Mouse (Mus musculus) forebrain, postnatal 0 days (tissue): Measurements from ENCODE around the gene Cdk9. TPM values are rescaled to one million over a fixed set of nuclear protein-coding genes. Genes with fewer than 3 reads are reported as not detected.

Experiments
- ATAC-seq: fragments of 200-750 bp; cut with Nextera tagmentation; 2 replicates; pipeline ENCODE4 v1.8.0; 2017; ENCODE audit warnings: mild to moderate bottlenecking, moderate library complexity
- DNase-seq: peaks from one replicate; pipeline ENCODE4 v3.0.0-alpha.2; 2015
- H3K27ac ChIP-seq: fragments of 300-500 bp; sonication (generic); 2 replicates; pipeline ENCODE4 v1.5.1; 2014; ENCODE audit warnings: low read depth, mild to moderate bottlenecking, antibody characterized with exemption, low read length, moderate library complexity, mixed read lengths
- H3K27me3 ChIP-seq: fragments of 300-500 bp; sonication (generic); 2 replicates; pipeline ENCODE4 v1.6.1; 2014; ENCODE audit warnings: mild to moderate bottlenecking, low read length, mixed read lengths; ENCODE audit not compliant: insufficient read depth
- H3K36me3 ChIP-seq: fragments of 300-500 bp; sonication (generic); 2 replicates; pipeline ENCODE4 v1.6.1; 2014; ENCODE audit warnings: mild to moderate bottlenecking, moderate library complexity; ENCODE audit not compliant: insufficient read depth
- H3K4me1 ChIP-seq: fragments of 300-500 bp; sonication (generic); 2 replicates; pipeline ENCODE4 v1.6.1; 2014; ENCODE audit warnings: antibody characterized with exemption; ENCODE audit not compliant: insufficient read depth
- H3K4me2 ChIP-seq: fragments of 300-500 bp; sonication (generic); 2 replicates; pipeline ENCODE4 v1.6.1; 2014; ENCODE audit warnings: low read depth, mild to moderate bottlenecking, moderate library complexity
- H3K4me3 ChIP-seq: fragments of 300-500 bp; sonication (generic); 2 replicates; pipeline ENCODE4 v1.5.1; 2014; ENCODE audit warnings: low read depth, low read length, mixed read lengths
- H3K9ac ChIP-seq: fragments of 300-500 bp; sonication (generic); 2 replicates; pipeline ENCODE4 v1.6.1; 2014; ENCODE audit warnings: mild to moderate bottlenecking
- H3K9me3 ChIP-seq: fragments of 300-500 bp; sonication (generic); 2 replicates; pipeline ENCODE4 v1.6.1; 2016; ENCODE audit warnings: low read length
- CTCF ChIP-seq: sonication (generic); IDR thresholded peaks from 2 replicates; pipeline ENCODE4 v1.5.1; 2016; ENCODE audit warnings: antibody characterized with exemption, control low read depth, low read depth
- WGBS: fragments of 180-500 bp; shearing (Covaris S2); extraction: QIAGEN DNeasy Blood & Tissue Kit; methylation state at CpG from one replicate; pipeline ENCODE4 v1.1.7; 2014; 5-methylcytosine and 5-hydroxymethylcytosine counted together
- polyA plus RNA-seq: library from polyadenylated mRNA; unstranded; fragments of >200 nt; fragmentation: Nextera tagmentation; extraction: Ambion mirVana; gene quantifications from 2 replicates; pipeline ENCODE4 v1.2.1, GENCODE M21; 2015
- total RNA-seq: library from RNA; depleted of rRNA; stranded (reverse); fragments of >200 nt; gene quantifications from 2 replicates; pipeline ENCODE4 v1.2.3, GENCODE M21; 2014

The Cdk9 gene
- total and polyA plus RNA-seq, 2 experiments from 2014 or later = 66.5 to 90.5 TPM

GRCm38 (mm10) chr2:32709521-32710137, 3.2 kb downstream of the Cdk9 start:
- H3K4me3 ChIP-seq = no peak overlapping the region
- no peak overlapping the region for H3K27ac ChIP-seq
- ATAC-seq (no peak), DNase-seq (no peak)
- H3K36me3 ChIP-seq = peaks cover 52% of the 10 kb centered on the region
- H3K4me2 ChIP-seq = no peak overlapping the region
- no peaks in the 10 kb centered on the region for H3K27me3 ChIP-seq
- H3K9me3 ChIP-seq = no peaks in the 10 kb centered on the region
- no peak overlapping the region for H3K9ac ChIP-seq
- peaks cover 3% of the 10 kb centered on the region for H3K4me1 ChIP-seq
- TF ChIP-seq CTCF = no peak
- WGBS = 93% methylated on average over 20 of the region's 20 CpGs

DNA sequence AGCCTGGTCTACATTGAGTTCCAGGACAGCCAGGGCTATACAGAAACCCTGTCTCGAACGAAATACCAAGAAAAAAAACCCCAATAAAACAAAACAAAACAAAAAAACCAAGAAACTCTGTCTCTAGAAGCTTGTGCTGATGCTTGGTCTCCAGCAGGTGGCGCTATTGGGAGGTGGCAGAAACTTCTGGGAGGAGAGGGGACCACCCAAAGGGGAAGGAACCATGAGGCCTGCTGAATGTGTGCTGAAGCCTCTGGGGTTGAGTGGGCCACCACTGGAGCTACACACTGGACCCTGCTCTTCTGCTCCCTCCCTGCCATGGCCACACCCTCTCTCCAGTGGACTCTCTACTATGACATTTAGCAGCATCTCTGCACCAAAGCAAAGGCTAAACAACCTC, 4.2 kb downstream of the Cdk9 start:
- peaks cover 60% of the 10 kb centered on the region for H3K36me3 ChIP-seq
- no peaks in the 10 kb centered on the region for H3K27me3 ChIP-seq
- no peak overlapping the region for H3K27ac ChIP-seq
- H3K9ac ChIP-seq = no peak overlapping the region
- peak; percentile 73 for DNase-seq
- H3K4me1 ChIP-seq = peaks cover 3% of the 10 kb centered on the region
- no peaks in the 10 kb centered on the region for H3K9me3 ChIP-seq
- H3K4me3 ChIP-seq = no peak overlapping the region
- TF ChIP-seq CTCF = peak; percentile 83
- no peak overlapping the region for H3K4me2 ChIP-seq
- WGBS = 32% methylated on average over 3 of the region's 3 CpGs
- ATAC-seq = no peak

DNA sequence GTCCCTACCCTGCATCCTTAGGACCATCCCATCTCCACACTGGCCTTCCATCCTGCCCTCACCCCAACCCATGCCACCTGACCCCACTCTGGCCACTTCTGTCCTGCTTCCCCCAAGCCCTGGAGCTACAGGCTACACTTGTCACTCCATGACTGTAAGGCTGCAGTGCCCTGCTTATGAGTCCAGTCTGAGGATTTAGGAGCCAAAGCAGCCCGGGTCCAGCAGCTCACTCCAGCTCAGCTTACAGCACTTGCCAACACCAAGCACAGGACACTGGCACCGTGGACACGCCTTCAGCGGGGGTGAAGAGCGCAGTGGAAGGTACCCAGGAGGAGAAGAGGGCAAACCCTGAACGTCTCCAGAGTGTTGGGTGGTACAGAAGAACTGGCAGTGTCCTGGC, 5.9 kb downstream of the Cdk9 start:
- H3K4me1 ChIP-seq = peaks cover 3% of the 10 kb centered on the region; the same call in 1 of the 2 replicates
- ATAC-seq = no peak
- peaks cover 69% of the 10 kb centered on the region for H3K36me3 ChIP-seq
- no peaks in the 10 kb centered on the region for H3K27me3 ChIP-seq
- DNase-seq = no peak
- no peaks in the 10 kb centered on the region for H3K9me3 ChIP-seq
- no peak overlapping the region for H3K9ac ChIP-seq
- 94% methylated on average over 6 of the region's 6 CpGs for WGBS
- no peak for TF ChIP-seq CTCF
- H3K4me3 ChIP-seq = no peak overlapping the region
- H3K27ac ChIP-seq = no peak overlapping the region
- H3K4me2 ChIP-seq = no peak overlapping the region

DNA sequence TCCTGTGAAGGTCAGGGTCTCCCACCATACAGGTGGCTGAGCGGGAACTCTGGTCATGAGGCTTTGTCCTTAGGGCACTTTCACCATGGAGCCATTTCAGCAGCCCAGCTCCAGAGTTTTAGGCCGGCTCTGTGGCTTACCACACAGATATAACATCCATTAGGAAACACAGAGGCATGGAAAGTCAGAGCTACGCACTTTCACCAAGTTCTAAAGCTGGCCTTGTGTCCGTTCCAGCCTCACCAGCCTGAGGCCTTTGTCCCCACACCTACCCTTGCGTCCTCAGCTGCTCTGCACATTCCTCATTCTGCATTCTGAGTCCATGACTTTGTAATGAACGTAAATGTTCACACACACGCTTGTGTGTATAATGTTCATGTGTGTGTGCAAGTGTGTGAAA, 7.9 kb downstream of the Cdk9 start:
- no peaks in the 10 kb centered on the region for H3K27me3 ChIP-seq
- H3K4me3 ChIP-seq = no peak overlapping the region
- H3K9me3 ChIP-seq = no peaks in the 10 kb centered on the region
- ATAC-seq (no peak), DNase-seq (no peak)
- no peak overlapping the region for H3K27ac ChIP-seq
- H3K36me3 ChIP-seq = peaks cover 63% of the 10 kb centered on the region
- H3K4me2 ChIP-seq = no peak overlapping the region
- no peak overlapping the region for H3K9ac ChIP-seq
- no peak for TF ChIP-seq CTCF
- WGBS = 92% methylated on average over 7 of the region's 7 CpGs
- no peaks in the 10 kb centered on the region for H3K4me1 ChIP-seq

GRCm38 (mm10) chr2:32704021-32704421, 8.9 kb downstream of the Cdk9 start, which contains the start of gene Fpgs:
TSS of gene Fpgs (minus strand) at chr2:32704145.
- no peak within 1 kb of the TSS for H3K9ac ChIP-seq
- TF ChIP-seq CTCF = no peak
- WGBS = 90% methylated on average over 2 of the region's 2 CpGs

GRCm38 (mm10) chr2:32703046-32703445, 9.8 kb downstream of the Cdk9 start:
- no peak for TF ChIP-seq CTCF
- no peaks in the 10 kb centered on the region for H3K4me1 ChIP-seq
- no peak overlapping the region for H3K4me2 ChIP-seq
- WGBS = 94% methylated on average over 8 of the region's 8 CpGs
- no peak for ATAC-seq
- H3K9me3 ChIP-seq = no peaks in the 10 kb centered on the region
- H3K9ac ChIP-seq = no peak overlapping the region
- H3K27ac ChIP-seq = no peak overlapping the region
- no peak for DNase-seq
- H3K36me3 ChIP-seq = peaks cover 48% of the 10 kb centered on the region
- H3K27me3 ChIP-seq = no peaks in the 10 kb centered on the region
- no peak overlapping the region for H3K4me3 ChIP-seq

More at GRCm38 (mm10) chr2:32704021-32704421, 8.9 kb downstream of the Cdk9 start, which contains the start of gene Fpgs:
- H3K9me3 ChIP-seq = no peaks in the 10 kb centered on the region
- H3K4me1 ChIP-seq = no peaks in the 10 kb centered on the region
- no peak within 1 kb of the TSS for H3K4me2 ChIP-seq
- ATAC-seq (no peak), DNase-seq (no peak)
- H3K4me3 ChIP-seq = no peak within 1 kb of the TSS
- peaks cover 53% of the 10 kb centered on the region for H3K36me3 ChIP-seq
- H3K27me3 ChIP-seq = no peaks in the 10 kb centered on the region
- H3K27ac ChIP-seq = no peak within 1 kb of the TSS

- H3K27me3 ChIP-seq = no peaks in the 10 kb centered on the region
- H3K4me1 ChIP-seq = no peaks in the 10 kb centered on the region
- ATAC-seq (no peak), DNase-seq (no peak)
- no peak overlapping the region for H3K4me3 ChIP-seq
- no peak overlapping the region for H3K4me2 ChIP-seq
- no peak overlapping the region for H3K27ac ChIP-seq
- no peak overlapping the region for H3K9ac ChIP-seq
- TF ChIP-seq CTCF = no peak
- peaks cover 31% of the 10 kb centered on the region for H3K36me3 ChIP-seq
- no peaks in the 10 kb centered on the region for H3K9me3 ChIP-seq
- 87% methylated on average over 14 of the region's 14 CpGs for WGBS
These were observed 11.7 kb downstream of the Cdk9 start for GRCm38 (mm10) chr2:32700966-32701743.
